In the genomic region with DNA sequence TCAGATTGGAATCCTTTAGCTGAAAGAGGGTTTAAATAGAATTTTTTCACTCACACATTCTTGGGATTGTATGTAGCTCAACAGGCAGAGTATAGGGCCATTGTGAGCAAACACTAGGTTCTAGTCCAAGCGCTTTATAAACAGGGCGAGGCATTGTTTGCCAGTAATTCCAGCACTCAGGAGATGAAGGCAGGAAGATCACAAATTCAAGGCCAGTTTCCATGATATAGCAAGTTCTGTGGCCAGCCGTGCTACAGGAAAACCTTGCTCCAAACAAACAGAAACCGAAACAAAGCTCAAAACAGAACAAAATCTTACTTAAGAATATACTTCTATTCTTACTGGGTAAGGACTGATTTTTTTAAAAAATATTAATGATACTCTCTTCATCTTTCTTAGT, we compare ENCODE assay signal across 13 mouse cellular contexts.
DNase-seq lines count a peak whose midpoint lies in the region; TF ChIP-seq lines count a peak whose summit lies in the region.
"Had no signal": no experiment of that assay in that cellular context is flagged by ENCODE, and none has a peak within 500 bp of the region (broad histone marks: within the 10 kb centered on the region; RNA-seq: fewer than 3 reads in every experiment).

No protein-coding gene starts in this region.

- no peak for TF ChIP-seq CTCF in layer of hippocampus, adult 2 months (conservative IDR thresholded peaks at IDR 0.05)
- no peak for TF ChIP-seq CTCF in CH12.LX (conservative IDR thresholded peaks at IDR 0.05 in 1 of 2, IDR thresholded peaks at IDR 0.05 in 1 of 2; ENCODE audit: low read depth in 2 of 2, low read length in 2 of 2)

- no peak overlapping the region for H3K4me3 ChIP-seq in layer of hippocampus, adult 2 months
- no peak overlapping the region for H3K4me3 ChIP-seq in CH12.LX (replicated peaks in 1 of 3; ENCODE audit: low read depth in 2 of 3, low read length in 2 of 3, poor library complexity in 1 of 3)
- no peak overlapping the region for H3K4me3 ChIP-seq in myocyte
- H3K4me3 ChIP-seq: forebrain, embryonic 12.5 days; hindbrain, embryonic 10.5 days; kidney, embryonic 15.5 days had no signal

- in situ Hi-C loops in CH12.LX (cut with MboI; ENCODE audit: low pct_ligation_motif_present, low pct_unique_long_range_greater_than_20kb, low sequenced_read_pairs) = no loop called here

- DNase-seq in layer of hippocampus, adult 2 months (ENCODE audit: low spot score in 2 of 2) = no peak
- no peak for DNase-seq in layer of hippocampus, adult 9-10 months (ENCODE audit: low spot score)
- no peak for DNase-seq in CH12.LX (ENCODE audit: extremely low read depth)
- peak; percentile 59 for DNase-seq in induced T-regulatory cell, adult 2 months (ENCODE audit: low read depth)
- DNase-seq in gastrocnemius, adult 18-20 months (ENCODE audit: low spot score) = no peak
- no peak for DNase-seq in ovary, postnatal 14 days (ENCODE audit: low spot score)
- no peak for DNase-seq in cerebellum, postnatal 4 days (ENCODE audit: low spot score in 2 of 2)
- DNase-seq: cerebellum, adult 2 months; right cerebral cortex, postnatal 14 days had no signal

- no peak for TF ChIP-seq RAD21 in CH12.LX (IDR thresholded peaks at IDR 0.05; ENCODE audit: low read depth, low read length)

- peak overlapping the region; percentile 61; the same call in 1 of the 2 replicates for H3K27ac ChIP-seq in layer of hippocampus, adult 2 months
- H3K27ac ChIP-seq in CH12.LX (ENCODE audit: insufficient read depth, low read depth) = no peak overlapping the region
- H3K27ac ChIP-seq: forebrain, embryonic 12.5 days; hindbrain, embryonic 10.5 days had no signal

- TF ChIP-seq EP300 in CH12.LX (IDR thresholded peaks at IDR 0.05; ENCODE audit: low read length) = no peak

- peak overlapping the region; percentile 67 for H3K4me2 ChIP-seq in CH12.LX (ENCODE audit: insufficient read depth, low read depth, poor library complexity, severe bottlenecking)
- H3K4me2 ChIP-seq in myocyte (ENCODE audit: low read depth) = peak overlapping the region; percentile 48
- H3K4me2 ChIP-seq: forebrain, embryonic 12.5 days; kidney, embryonic 15.5 days had no signal

- H3K79me2 ChIP-seq in CH12.LX (replicated peaks; ENCODE audit: control insufficient read depth, extremely low read depth, insufficient read depth, poor library complexity, severe bottlenecking) (no peaks in the 10 kb centered on the region), myocyte (ENCODE audit: control insufficient read depth, insufficient read depth) (no peaks in the 10 kb centered on the region)

- H3K9me3 ChIP-seq in CH12.LX (replicated peaks; ENCODE audit: low read length) = no peaks in the 10 kb centered on the region
- H3K9me3 ChIP-seq: forebrain, embryonic 12.5 days; hindbrain, embryonic 10.5 days; kidney, embryonic 15.5 days had no signal

- no peak for TF ChIP-seq POLR2A in CH12.LX (IDR thresholded peaks at IDR 0.05; ENCODE audit: low read depth, low read length)
- no peak for TF ChIP-seq POLR2A in myocyte (IDR thresholded peaks at IDR 0.05; ENCODE audit: insufficient read length, low read depth)

- H3K36me3 ChIP-seq in CH12.LX (replicated peaks in 1 of 2; ENCODE audit: control insufficient read depth in 1 of 2, insufficient read depth in 1 of 2, low read length in 1 of 2) (no peaks in the 10 kb centered on the region), myocyte (ENCODE audit: control insufficient read depth, insufficient read depth) (no peaks in the 10 kb centered on the region)
- H3K36me3 ChIP-seq: forebrain, embryonic 12.5 days; hindbrain, embryonic 10.5 days; kidney, embryonic 15.5 days had no signal

- dilution Hi-C loops in CH12.LX (cut with MboI; ENCODE audit: extremely low pct_ligation_motif_present, extremely low pct_unique_long_range_greater_than_20kb, low sequenced_read_pairs) = no loop called here

- H3K4me1 ChIP-seq in CH12.LX (ENCODE audit: control insufficient read depth in 1 of 2, insufficient read depth in 2 of 2) = peaks cover 4 to 12% of the 10 kb centered on the region in 2 experiments; a peak in 2 of 4 replicates
- H3K4me1 ChIP-seq: kidney, embryonic 15.5 days had no signal

- H3K27me3 ChIP-seq in CH12.LX (replicated peaks) (no peaks in the 10 kb centered on the region), myocyte (ENCODE audit: control insufficient read depth, insufficient read depth, insufficient read length) (no peaks in the 10 kb centered on the region)

- H3K9ac ChIP-seq in CH12.LX (ENCODE audit: insufficient read depth, low read depth) = peak overlapping the region; percentile 13; the same call in 1 of the 2 replicates
- H3K9ac ChIP-seq: forebrain, embryonic 12.5 days; kidney, embryonic 15.5 days had no signal

- no peak overlapping the region for H3ac ChIP-seq in myocyte (ENCODE audit: control insufficient read depth, insufficient read length)

TF ChIP-seq in CH12.LX, 34 proteins besides CTCF, POLR2A, EP300 and RAD21:
- TF ChIP-seq JUND (conservative IDR thresholded peaks at IDR 0.05; ENCODE audit: low read depth, low read length) (no peak), MAZ (IDR thresholded peaks at IDR 0.05; ENCODE audit: low read depth, low read length) (no peak), JUN (IDR thresholded peaks at IDR 0.05; ENCODE audit: insufficient read depth, low read depth, low read length) (no peak), ZMIZ1 (IDR thresholded peaks at IDR 0.05; ENCODE audit: low read depth, low read length) (no peak), USF2 (conservative IDR thresholded peaks at IDR 0.05; ENCODE audit: low read depth, low read length) (no peak), ZKSCAN1 (IDR thresholded peaks at IDR 0.05; ENCODE audit: borderline replicate concordance, low read depth, low read length) (no peak), SMC3 (IDR thresholded peaks at IDR 0.05; ENCODE audit: low read depth, low read length) (no peak), MXI1 (IDR thresholded peaks at IDR 0.05; ENCODE audit: low read depth, low read length) (no peak), CHD2 (IDR thresholded peaks at IDR 0.05; ENCODE audit: low read length) (no peak), CHD1 (IDR thresholded peaks at IDR 0.05; ENCODE audit: low read depth, low read length) (no peak), NELFE (IDR thresholded peaks at IDR 0.05; ENCODE audit: low read depth, low read length) (no peak), BHLHE40 (IDR thresholded peaks at IDR 0.05; ENCODE audit: low read depth, low read length) (no peak), RCOR1 (conservative IDR thresholded peaks at IDR 0.05; ENCODE audit: low read depth, low read length) (no peak), PAX5 (IDR thresholded peaks at IDR 0.05; ENCODE audit: low read length) (no peak), UBTF (IDR thresholded peaks at IDR 0.05; ENCODE audit: low read depth, low read length) (no peak)

TF ChIP-seq in myocyte, 11 proteins besides CTCF, POLR2A, EP300 and RAD21:
- TF ChIP-seq TCF3 (IDR thresholded peaks at IDR 0.05; ENCODE audit: insufficient read length, low read depth) = no peak
- no peak for TF ChIP-seq POLR2AphosphoS2 (IDR thresholded peaks at IDR 0.05; ENCODE audit: insufficient read length, low read depth)
- no peak for TF ChIP-seq TCF12 (IDR thresholded peaks at IDR 0.05; ENCODE audit: insufficient read depth, poor library complexity, severe bottlenecking)
- no peak for TF ChIP-seq REST (IDR thresholded peaks at IDR 0.05; ENCODE audit: insufficient read depth, insufficient read length)
- no peak for TF ChIP-seq MYOD1 (IDR thresholded peaks at IDR 0.05; ENCODE audit: control insufficient read depth in 1 of 3, insufficient read length in 2 of 3, low read depth in 2 of 3)
- no peak for TF ChIP-seq MYOG (IDR thresholded peaks at IDR 0.05; ENCODE audit: control insufficient read depth in 1 of 3, insufficient read depth in 1 of 3, insufficient read length in 2 of 3, low read depth in 2 of 3)
